Mouse (Mus musculus): ENCODE results near the gene Mecom.

Mecom gene

DNA sequence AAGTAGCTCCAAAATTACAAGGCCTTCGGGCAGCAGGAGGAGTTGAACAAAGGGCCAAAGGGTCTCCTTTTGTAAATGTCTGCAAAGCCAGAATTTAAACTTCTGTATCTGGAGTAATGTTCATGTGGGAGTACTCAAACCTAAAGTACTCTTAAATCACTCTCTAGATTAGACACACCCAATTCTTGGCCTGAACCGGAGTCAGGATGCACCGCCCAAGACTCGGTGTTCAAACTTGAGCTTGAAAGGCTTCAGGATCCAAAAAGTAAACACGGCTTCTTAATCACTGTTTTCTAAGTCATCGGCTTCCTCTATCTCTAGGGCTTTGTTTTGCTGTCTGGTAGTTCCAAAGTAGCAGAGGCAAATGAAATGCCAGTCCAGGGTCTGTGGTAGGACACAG, 67.3 kb downstream of the Mecom start:
- DNase-seq = no peak

DNA sequence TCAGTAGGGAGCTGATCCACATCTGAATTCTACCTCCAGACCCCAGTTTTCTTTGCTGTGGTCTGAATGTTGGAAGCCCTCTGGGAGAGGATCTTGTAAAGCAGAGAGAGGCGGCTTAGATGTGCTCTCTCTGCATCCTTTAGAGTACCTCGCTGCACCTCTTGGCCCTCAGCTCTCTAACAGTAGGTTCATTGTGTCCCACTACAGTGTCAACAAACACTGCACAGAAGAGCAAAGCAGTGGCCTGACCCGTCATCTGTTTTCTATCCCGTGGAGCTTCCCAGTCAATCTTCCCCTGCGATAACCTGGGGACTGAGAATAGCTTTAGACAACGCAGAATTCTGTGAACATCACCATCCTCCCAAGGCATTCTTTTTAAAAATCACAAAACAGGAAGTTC, 69.6 kb downstream of the Mecom start:
- DNase-seq = no peak

DNA sequence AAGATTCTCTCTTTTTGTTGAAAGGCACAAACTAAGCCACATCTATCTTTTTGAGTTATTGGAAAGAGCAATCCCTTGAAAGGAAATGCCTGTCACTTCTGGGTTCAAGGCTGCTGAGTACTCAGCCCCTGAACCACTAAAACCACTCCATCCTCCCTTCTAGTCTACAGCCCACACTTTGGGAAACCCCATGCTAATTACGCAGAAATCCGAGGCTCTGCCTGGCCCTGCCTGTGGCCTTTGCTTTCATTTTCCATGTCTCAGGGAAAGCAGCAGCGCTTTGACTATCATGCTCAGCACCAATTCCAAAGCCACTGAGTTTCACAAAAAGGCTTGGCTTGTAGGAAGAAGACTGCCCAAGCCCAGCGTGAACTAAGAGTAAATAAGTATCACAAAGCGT, 70.8 kb downstream of the Mecom start:
- no peak for DNase-seq

DNA sequence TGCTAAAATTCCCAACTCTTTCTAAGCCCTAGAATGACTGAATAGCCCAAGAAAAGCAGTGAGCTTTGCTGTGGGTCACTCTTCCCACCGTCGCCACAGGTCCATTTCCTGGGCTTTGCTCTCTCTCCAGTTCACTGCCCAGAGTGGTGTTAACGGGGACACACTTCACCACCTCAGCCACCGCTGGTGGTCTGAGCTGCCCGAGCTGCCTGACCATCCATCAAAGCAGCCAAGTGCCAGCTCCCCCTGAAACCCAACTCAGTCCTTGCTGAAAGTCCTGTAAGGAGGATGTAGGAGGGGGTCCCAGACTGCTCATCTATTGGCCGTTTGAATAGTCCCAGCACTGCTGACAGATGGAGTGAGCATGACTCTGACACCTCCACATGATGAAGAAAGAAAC, 72.2 kb downstream of the Mecom start:
- no peak for DNase-seq

DNA sequence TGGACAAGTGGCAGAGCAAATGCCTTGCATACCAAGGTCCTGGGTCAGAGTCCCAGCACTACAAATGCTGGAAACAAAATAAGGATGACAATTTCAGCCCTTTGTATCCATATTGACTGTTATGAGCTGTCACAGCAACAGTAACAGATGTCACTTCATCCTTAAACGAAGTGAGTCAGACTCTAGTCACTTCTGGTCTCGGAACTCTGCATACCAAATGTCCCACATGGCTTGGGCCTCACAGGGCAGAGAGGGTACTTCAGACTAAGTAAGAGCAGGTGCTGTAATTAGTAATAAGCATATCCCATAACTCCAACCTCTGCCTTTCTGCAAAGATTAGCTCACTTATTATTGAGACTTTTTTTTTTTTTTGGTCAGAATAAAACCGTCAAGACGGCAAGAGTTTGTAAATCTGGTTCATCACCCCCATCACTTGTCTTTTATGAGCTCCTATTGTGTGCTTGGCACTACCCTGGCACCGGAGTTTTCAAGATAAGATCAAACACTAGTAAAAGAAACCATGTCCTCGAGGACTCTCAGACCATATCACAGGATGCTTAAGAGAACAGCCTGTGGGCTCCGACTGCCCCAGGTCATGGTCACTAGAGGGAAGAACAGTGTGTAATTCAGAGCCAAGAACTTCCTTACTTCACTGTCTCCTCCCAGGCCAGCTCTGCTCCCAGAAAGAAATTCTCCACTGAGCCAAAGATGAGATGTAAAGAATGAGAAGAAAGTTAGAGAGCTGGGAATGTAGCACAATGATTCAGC, 79.6 kb downstream of the Mecom start:
- no peak for DNase-seq

DNA sequence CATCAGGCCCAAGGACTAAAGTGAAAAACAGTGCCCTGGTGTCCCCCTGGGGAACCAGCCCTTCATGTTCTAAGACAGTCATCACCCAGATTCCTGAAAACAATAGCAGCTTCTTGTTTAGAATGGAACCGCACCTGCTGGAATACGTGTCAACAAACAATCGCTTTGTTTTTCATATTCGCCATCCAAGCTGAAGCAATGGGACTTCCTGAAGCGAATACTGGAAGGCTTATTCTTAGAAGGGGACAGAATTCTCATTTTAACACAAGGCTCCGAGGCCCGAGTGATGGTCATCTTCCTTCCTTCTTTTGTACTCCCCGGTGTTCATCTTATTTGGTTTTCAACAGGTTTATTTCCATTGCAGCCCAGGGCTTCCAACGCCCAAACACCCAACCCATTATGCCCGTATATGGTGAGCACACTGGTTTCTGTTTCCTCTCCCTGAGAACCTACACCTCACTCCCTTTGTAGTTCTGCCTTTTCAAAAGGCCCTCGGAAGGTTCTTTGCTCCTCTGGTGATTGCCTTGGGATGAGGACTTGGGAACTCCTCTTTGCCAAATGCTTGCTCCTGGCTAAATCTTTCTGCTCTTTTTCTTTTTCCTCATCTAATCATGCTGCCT, 81.7 kb downstream of the Mecom start:
- DNase-seq = no peak

DNA sequence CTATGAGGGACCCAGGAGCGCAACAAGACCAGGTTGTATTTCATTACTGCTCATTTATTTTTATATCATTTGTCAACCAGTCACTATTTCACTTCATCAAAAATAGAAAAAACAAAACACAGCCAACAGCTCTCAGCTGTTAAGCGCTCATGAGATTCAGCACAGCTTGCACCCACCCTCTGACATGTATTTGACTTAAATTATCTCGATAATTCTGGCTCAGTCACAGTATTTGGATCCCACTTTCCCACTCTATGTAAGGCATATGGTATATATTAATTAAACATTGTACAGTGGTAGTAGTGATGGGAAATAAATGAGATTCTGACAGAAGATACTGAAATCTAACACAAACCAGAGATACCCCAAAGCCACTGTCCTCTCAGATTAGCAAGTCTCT, 83.3 kb downstream of the Mecom start:
- no peak for DNase-seq

DNA sequence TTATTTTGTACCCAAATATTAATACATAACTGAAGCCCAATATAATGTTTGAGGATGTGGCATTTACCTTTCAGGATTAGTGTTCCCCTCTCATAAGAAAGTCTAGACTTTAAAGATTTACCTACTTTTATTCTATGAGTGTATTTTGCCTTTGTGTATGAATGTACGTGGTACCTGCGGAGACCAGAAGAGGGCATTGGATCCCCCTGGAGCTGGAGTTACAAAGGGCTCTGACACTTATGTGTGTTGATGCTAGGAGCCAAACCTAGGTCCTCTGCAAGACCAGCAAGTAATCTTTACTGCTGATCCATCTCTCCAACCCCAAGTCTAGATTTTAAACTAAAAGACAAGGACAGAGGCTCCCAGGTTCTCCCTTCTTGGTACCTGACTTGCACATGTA, 86.0 kb downstream of the Mecom start:
- DNase-seq = no peak

DNA sequence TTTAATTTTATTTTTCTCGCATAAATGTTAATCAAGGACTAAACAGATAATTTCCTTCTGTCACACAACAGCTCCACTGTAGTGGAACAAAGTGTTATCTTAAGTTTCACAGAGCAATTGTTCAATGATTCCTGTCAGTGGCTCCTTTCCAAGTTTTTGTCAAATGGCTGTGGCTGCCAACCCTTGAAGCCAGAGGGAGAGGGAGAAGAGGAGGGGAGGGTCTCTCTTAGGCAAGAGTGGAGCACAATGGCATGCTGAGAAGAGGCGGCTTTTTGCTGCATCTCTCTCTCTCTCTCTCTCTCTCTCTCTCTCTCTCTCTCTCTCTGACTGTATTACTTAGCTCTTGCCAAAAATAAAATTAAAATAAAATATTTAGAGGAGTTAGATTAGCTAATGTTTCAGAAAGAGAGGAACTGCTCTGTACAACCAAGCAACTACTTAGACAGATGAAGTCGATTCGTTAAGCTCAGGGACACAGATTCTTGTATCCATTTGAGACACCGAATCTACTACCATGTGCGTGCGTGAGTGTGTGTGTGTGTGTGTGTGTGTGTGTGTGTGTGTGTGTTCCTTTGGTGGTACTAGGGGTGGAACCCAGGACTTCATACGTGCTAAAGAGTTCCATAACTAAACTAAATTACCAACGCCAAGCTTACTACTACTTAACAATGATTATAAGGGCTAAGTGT, 86.8 kb downstream of the Mecom start:
- no peak for DNase-seq

DNA sequence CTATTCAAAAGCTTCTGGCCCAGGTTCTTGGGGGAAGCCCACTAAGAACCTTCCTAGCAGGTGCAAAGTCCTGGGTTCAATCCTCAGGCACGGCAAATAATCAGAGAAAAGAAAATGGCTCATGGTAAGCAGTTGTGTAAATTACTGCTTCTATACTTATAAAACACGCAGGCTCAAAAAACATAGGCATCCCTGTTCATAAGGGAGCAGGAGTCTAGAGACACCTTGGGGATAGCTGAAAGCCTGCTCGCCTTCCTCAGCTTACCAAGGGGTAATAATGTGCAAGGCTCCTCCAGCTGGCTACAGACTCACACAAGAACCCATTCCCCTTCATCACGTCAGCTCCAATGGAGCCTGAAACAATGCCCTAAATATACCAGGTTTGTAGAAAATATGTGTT, 88.2 kb downstream of the Mecom start:
- no peak for DNase-seq

DNA sequence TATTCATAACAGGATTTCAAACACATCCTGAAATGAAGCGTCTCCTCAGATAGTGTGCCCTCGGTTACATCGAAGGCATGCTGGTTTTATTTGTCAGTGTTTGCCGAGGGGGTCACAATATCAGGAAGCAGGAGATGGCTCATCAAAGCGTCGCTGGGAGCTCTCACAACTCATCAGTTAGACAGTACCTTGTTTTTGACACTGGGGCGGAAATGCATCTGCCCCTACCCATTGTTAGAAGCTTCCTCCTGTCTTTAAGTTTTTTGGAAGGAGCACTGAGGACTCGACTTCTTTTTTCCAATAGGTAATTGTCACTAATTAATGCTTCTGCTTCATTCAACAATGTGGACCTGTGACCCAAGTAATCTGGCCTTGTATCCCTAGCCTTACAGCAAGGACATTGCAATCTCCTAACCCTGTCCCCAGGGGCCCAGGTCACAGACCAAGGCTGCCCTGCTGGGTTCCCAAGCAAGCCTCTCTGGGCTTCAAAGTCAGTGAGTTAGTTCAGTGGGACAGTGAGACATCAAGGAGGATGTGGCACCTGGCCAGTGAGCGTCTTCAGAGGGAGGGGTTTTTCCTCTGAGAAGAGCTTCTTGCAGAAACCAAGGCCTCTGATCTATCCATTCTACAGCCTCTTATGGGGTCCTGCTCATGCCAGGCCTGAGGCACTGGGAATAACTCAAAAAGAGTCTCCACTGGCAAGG, 89.7 kb downstream of the Mecom start:
- no peak for DNase-seq

DNA sequence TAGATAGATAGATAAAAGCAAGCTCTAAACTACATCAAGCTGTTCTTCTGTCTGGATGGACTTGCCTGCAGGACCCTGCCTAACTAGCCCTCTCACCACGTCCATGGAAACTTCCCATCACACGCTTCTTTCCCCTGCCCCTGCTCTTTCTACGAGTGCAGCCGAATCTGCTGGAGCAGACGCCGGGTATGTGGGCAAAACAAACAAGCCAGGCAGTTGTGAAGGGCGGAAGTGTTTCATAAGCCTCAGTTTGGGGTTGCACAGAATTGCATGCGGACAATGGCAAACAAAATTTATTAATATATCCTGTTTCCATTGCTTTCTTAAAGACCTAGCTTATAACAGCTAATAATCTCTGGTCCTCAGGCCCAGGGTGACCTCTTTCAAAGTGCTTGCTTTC, 91.9 kb downstream of the Mecom start:
- no peak for DNase-seq

DNA sequence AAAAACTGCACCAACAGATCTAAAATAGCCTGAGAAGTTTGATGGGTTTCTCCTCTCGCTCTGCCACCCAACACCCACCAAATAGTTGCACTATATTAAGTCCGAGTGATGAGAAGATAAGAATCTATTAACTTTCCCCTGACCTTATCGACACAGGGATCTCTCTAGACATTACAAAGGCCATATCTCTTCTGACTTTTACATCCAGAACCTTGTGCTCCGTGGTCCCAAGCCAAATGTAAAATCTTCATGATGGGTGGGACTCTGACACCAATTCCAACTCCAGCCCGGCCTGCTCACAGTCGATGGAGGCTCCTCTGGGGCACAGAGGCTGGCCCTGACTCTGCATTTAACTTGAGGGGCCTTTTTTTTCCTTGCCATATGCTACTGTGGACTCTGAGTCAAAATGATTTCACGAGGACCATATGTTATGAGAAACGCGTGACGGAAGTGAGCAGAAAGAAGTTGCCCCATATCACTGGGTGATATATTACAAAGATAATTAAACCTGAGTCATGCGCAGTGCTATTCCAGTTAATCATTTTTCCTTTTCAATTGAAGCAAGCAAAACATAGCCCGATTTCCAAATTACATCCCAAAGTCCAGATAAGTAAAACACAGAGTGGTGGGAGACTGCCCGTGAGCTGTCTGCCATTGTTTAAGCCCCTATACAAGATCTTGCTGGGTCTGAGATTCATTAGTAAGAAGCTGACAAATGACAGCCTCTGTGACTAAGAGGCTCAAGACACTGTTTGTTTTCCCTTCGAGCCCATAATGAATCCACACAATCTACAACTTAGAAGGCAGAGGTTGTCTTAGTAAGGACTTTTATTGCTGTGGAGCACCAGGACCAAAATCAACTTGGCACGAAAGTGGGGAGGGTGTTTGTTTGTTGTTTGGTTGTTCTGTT, 94.0 kb downstream of the Mecom start:
- DNase-seq = no peak

DNA sequence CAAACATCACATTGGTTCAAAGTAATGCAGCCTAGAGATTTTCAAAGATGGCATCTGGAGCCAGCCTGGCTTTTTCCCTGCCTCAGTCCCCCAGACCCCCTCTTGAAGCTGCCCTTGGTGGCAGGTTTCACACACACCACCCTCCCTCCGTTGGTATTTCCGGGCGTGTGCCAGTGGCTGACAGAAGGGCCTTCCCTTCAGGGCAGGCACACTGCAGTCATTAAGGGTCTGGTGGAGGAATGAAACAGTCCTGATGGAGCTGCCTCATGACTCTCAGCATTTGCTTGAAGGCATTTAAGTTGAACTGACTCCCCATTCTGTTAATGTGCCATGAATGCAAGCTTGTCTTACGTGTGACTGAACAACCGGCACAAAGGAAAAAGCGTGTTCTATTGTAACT, 94.8 kb downstream of the Mecom start:
- no peak for DNase-seq

DNA sequence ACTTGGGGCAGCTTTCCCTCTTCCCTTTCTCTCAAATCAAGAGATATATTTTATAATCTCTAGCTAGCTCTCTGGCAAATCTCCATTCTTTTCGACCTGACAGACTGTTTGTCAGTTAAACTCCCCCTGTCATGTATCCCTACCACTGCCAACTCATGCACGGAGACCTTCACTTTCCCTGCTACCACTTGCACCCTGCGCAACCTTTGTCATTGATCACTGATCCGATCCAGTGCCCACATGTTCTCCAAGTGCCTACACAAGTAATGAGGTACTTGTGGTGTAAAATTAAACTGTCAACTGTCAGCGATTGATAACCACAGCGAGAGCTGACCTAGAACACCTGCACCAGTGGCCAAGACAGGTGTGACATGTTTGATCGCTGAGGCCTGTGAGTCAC, 95.3 kb downstream of the Mecom start:
- DNase-seq = no peak

DNA sequence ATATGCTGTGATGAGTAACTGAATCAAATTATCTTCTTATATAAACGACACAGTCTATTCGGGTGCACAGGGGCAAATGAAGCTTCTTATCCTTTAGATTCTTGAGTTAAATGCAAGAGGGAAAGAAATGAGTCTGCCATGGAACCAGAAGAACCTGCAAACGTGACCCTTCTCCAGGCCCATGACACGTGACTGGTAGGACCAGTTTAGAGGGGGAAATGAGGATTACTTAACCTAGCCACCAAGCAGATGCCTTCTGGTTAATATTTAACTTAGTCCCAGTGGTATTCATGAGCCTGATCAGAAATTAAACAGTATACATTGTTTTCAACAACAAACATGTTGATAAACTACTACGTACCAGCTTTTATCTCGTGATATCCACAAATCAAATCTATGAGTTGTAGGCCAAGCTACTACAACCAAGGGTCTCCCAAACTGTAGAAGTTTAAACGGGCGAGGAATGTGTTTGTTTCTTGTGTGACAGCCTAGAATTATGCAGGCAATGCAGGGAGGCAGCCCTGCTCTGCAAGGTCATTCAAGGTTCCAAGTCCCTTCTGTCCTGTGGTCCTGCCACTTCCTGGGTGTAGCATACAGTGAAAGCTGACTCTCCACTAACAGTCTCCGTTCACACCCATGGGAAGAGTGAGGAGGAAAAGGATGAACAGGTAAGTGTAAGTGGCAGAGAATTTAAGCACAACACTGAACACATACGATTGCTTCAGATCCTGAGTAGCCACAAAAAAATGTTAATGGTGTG, 97.4 kb downstream of the Mecom start:
- DNase-seq = no peak

DNA sequence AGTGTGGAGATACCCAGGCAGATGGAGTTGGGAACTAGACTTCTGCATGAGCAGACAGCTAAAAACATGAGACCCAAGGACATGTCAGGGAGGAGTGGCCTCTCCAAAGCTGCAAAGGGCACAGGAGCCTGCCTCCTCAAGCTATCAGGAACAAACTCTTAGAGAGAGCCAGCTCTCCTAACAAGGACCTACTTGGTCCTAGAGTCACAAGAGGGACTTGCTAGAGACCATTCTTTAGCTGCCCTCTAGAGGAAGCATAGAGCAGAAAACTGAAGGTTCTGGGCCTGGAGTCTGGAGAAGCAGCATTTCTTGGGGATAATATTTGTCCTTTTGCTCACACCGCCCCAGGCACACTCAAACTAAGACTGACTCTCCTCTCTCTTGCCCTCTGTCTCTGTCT, 99.2 kb downstream of the Mecom start:
- DNase-seq = no peak

DNA sequence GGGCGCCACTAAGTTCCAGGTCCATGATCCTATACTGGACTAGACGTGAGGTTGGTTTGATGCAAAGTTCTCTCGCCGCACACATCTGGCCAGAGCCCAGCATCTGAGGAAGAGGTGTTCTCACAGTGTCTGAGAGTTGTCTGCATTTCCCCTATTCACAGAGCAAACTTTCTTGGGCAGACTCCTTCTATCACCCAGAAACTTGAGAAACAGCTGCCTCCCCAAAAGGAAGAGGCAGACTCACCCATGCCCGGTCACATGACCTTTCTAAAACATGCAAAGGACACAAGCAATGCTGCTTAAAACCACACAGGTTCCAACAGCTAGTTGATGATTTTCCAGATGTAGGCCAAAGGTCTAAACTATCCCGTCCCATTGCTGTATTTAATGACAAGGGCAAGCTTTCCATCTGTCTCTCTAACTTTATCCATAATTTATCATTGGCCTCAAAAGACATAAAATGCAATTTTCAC, 101.8 kb downstream of the Mecom start:
- no peak for DNase-seq

DNA sequence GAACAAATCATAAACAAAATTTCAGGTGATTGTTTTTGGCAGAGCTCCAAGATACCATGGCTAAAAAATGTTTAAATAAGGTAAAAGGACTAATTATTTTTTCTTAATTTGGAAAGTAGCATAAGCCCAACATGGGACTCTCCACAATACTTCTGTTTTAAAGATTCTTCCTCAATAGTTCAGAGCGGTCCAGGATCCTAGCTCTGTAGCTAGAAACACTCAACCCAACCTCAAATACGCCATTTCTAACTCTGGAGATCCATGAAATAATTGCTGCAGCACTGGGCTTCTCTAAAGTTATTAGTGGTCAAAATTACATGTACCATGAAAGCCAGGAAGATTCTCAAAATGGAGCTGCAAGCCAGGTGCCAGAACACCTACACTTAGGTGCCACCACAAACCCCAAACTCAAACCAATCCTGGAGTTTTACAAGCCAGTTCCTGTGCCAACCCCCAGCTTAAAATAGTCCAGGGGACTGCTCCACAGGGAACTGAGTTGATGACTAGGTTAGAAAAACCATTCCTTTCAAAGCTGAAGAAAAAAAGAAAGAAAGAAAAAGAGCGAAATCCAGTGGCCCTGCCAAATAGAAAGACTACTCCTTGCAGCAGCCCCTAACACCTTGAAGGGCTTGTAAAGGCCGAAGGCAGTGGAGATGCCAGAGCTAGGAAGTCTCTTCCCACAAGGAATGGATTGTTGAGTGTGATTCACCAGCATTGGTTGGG, 102.4 kb downstream of the Mecom start:
- no peak for DNase-seq

DNA sequence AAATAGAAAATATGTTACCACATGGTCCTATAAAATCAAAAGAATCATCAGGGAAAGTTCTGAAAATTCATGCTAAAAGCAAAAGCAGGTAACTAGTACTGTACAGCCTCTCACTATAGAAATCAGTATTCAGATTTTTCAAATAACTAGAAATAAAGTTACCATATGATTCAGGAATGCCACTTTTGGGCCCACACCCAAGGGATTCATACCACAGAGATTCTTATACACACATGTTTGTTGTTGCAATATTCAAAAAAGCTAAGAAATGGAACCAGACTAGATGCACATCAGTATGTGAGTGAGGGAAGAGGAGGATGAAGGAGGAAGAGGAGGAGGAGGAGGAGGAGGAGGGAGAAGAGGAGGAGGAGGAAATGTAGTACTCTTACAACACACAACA, 106.2 kb downstream of the Mecom start:
- no peak for DNase-seq

DNA sequence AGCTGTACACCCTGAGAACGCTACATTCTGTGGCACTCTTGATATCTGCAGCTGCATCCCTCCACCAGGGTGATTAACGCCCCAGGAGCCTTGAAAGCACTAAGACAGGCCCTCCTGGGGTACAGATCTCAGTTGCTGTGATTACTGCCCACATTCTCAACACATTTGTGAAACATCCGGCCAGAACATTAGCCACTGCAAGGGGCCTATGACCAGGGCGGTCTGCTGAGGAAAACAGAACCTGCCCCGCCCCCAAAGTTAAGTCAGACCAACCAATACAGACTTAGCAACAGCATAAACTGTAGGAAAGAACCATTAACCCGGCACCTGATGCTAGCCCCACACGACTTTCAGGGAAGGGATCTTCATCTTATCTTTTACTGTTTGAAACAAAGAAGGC, 109.8 kb downstream of the Mecom start:
- no peak for DNase-seq

Data from liver (tissue).